In the genomic region with DNA sequence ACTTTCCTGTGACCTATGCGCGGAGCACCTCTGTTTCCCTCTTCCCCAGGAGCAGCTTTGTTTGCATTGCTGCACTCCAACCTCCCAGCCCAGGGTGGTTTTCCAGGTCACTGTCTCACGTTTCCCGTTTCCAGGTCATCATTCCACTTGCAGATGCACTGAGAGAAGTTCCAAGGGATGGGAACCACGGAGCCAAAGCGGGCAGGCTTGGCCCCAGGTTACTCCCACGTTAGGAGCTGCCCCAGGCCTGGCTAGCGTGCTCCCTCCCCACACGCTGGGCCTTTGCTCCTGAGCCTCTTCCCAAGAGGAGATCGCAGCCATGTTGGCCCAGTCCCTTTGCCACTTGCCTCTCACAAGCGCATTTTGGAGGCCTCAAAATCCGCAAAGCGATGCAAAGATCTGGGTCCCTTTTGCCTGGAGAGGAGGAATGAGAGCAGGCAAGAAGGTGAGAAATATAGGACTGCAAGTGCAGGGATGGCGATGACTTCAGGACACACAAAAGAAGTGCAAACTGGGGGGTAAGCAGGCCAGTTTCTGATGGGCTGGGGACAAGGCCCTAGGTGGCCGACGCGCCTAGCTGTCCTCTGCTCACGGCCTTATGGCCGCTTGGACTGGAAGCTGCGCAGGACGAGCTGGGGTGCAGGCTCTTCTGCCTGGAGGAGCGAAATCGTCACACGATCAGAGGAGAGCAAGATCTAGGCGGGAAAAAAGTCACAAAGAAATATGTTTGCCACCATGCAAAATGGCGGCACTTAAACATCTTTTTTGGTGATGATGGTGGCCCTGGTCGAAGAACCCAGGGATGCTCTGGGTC, we compare ENCODE assay signal across 8 mouse cellular contexts. TPM values are rescaled to one million over a fixed set of nuclear protein-coding genes. Genes with fewer than 3 reads are reported as not detected.
DNase-seq lines count a peak whose midpoint lies in the region; ATAC-seq lines count a peak whose summit lies in the region.

No protein-coding gene starts in this region.

- peak overlapping the region; percentile 64 for H3K4me2 ChIP-seq in heart, embryonic 14.5 days (ENCODE audit: low read length)
- peak overlapping the region; percentile 78 for H3K4me2 ChIP-seq in embryonic facial prominence, embryonic 11.5 days (ENCODE audit: low read depth, low read length)
- H3K4me2 ChIP-seq in kidney, embryonic 15.5 days = peak overlapping the region; percentile 57
- peak overlapping the region; percentile 78 for H3K4me2 ChIP-seq in midbrain, embryonic 16.5 days (ENCODE audit: low read length)

- intact Hi-C loops in left cerebral cortex, postnatal 14 days (cut with DNase I) = loop anchor here (10.0 kb wide), 1 partner anchor 616 kb away; no protein-coding TSS in a partner anchor

- WGBS in heart, embryonic 14.5 days = 41% methylated on average over 27 of the region's 27 CpGs
- 6% methylated on average over 27 of the region's 27 CpGs for WGBS in embryonic facial prominence, embryonic 11.5 days
- WGBS in kidney, embryonic 15.5 days = 33% methylated on average over 27 of the region's 27 CpGs
- WGBS in midbrain, embryonic 16.5 days = 9% methylated on average over 27 of the region's 27 CpGs

- no peak for ATAC-seq in heart, embryonic 14.5 days (ENCODE audit: insufficient number of reproducible peaks, insufficient read depth, low FRiP score, low read depth)
- ATAC-seq in embryonic facial prominence, embryonic 11.5 days (replicated peaks; ENCODE audit: insufficient number of reproducible peaks, low FRiP score, low TSS enrichment, low read depth) = peak; percentile 20; the same call in 1 of the 2 replicates
- ATAC-seq in kidney, embryonic 15.5 days (replicated peaks; ENCODE audit: low FRiP score) = peak; percentile 83
- ATAC-seq in midbrain, embryonic 16.5 days = peak; percentile 59; the same call in 1 of the 2 replicates

- DNase-seq in heart, adult 8-10 months (ENCODE audit: low spot score) = no peak
- DNase-seq in embryonic facial prominence, embryonic 11.5 days (ENCODE audit: low spot score) = no peak
- DNase-seq in adrenal gland, adult 2 months = no peak
- DNase-seq in cerebellum, adult 9-10 months = no peak
- no peak for DNase-seq in left cerebral cortex, postnatal 14 days (ENCODE audit: low spot score in 2 of 2)

- H3K9me3 ChIP-seq in heart, embryonic 14.5 days (ENCODE audit: control insufficient read depth, low read length) = no peaks in the 10 kb centered on the region
- no peaks in the 10 kb centered on the region for H3K9me3 ChIP-seq in embryonic facial prominence, embryonic 11.5 days (replicated peaks; ENCODE audit: control insufficient read depth, low read length)
- H3K9me3 ChIP-seq in kidney, embryonic 15.5 days (replicated peaks) = no peaks in the 10 kb centered on the region
- no peaks in the 10 kb centered on the region for H3K9me3 ChIP-seq in midbrain, embryonic 16.5 days (replicated peaks; ENCODE audit: control insufficient read depth, low read length, poor library complexity, severe bottlenecking)

- no peaks in the 10 kb centered on the region for H3K27me3 ChIP-seq in heart, embryonic 14.5 days (ENCODE audit: control insufficient read depth, insufficient read depth, low read length)
- H3K27me3 ChIP-seq in embryonic facial prominence, embryonic 11.5 days (ENCODE audit: control insufficient read depth, insufficient read depth, low read length) = no peaks in the 10 kb centered on the region
- no peaks in the 10 kb centered on the region for H3K27me3 ChIP-seq in kidney, embryonic 15.5 days
- H3K27me3 ChIP-seq in midbrain, embryonic 16.5 days (ENCODE audit: control insufficient read depth, insufficient read depth, low read depth, low read length) = no peaks in the 10 kb centered on the region

- H3K9ac ChIP-seq in heart, embryonic 14.5 days (ENCODE audit: low read length) = peak overlapping the region; percentile 80
- peak overlapping the region; percentile 89 for H3K9ac ChIP-seq in embryonic facial prominence, embryonic 11.5 days (replicated peaks; ENCODE audit: low read length)
- peak overlapping the region; percentile 33 for H3K9ac ChIP-seq in kidney, embryonic 15.5 days
- peak overlapping the region; percentile 66 for H3K9ac ChIP-seq in midbrain, embryonic 16.5 days (ENCODE audit: low read depth, low read length)

- 0 out of 4 replicates have a peak overlapping the region, but pooled peaks of 1 of the 2 experiments have one; percentile 27 for H3K4me3 ChIP-seq in heart, embryonic 14.5 days (ENCODE audit: control insufficient read depth in 1 of 2, insufficient read depth in 1 of 2, low read depth in 1 of 2, low read length in 2 of 2)
- H3K4me3 ChIP-seq in embryonic facial prominence, embryonic 11.5 days (ENCODE audit: low read depth, low read length) = peak overlapping the region; percentile 28
- peak overlapping the region; percentile 24 for H3K4me3 ChIP-seq in kidney, embryonic 15.5 days (replicated peaks)
- H3K4me3 ChIP-seq in midbrain, embryonic 16.5 days (ENCODE audit: low read depth, low read length) = peak overlapping the region; percentile 14

- no peaks in the 10 kb centered on the region for H3K36me3 ChIP-seq in heart, embryonic 14.5 days (ENCODE audit: control insufficient read depth, insufficient read depth, low read length)
- H3K36me3 ChIP-seq in embryonic facial prominence, embryonic 11.5 days (replicated peaks; ENCODE audit: control insufficient read depth, insufficient read depth, low read depth, low read length) = no peaks in the 10 kb centered on the region
- H3K36me3 ChIP-seq in kidney, embryonic 15.5 days = no peaks in the 10 kb centered on the region
- no peaks in the 10 kb centered on the region for H3K36me3 ChIP-seq in midbrain, embryonic 16.5 days (ENCODE audit: control insufficient read depth, insufficient read depth, low read length)

- peaks cover 32 to 57% of the 10 kb centered on the region in 2 experiments for H3K4me1 ChIP-seq in heart, embryonic 14.5 days (ENCODE audit: control insufficient read depth in 2 of 2, insufficient read depth in 2 of 2, low read length in 2 of 2)
- H3K4me1 ChIP-seq in embryonic facial prominence, embryonic 11.5 days (ENCODE audit: control insufficient read depth, insufficient read depth, low read length) = peaks cover 9% of the 10 kb centered on the region
- H3K4me1 ChIP-seq in kidney, embryonic 15.5 days = peaks cover 56% of the 10 kb centered on the region
- peaks cover 63% of the 10 kb centered on the region for H3K4me1 ChIP-seq in midbrain, embryonic 16.5 days (ENCODE audit: control insufficient read depth, insufficient read depth, low read length)

- peak overlapping the region; percentile 12 to 65; a peak in 2 of 4 replicates for H3K27ac ChIP-seq in heart, embryonic 14.5 days (replicated peaks in 1 of 2; ENCODE audit: control insufficient read depth in 1 of 2, insufficient read depth in 1 of 2, low read depth in 2 of 2, low read length in 2 of 2)
- H3K27ac ChIP-seq in embryonic facial prominence, embryonic 11.5 days (replicated peaks; ENCODE audit: low read depth, low read length) = peak overlapping the region; percentile 94
- peak overlapping the region; percentile 91 for H3K27ac ChIP-seq in kidney, embryonic 15.5 days
- peak overlapping the region; percentile 73 for H3K27ac ChIP-seq in midbrain, embryonic 16.5 days (ENCODE audit: low read length)

RNA-seq across cellular contexts. Expression of gene A930004D18Rik, which starts 3.0 kb away (rescaled TPM):
- 5.8 and 8.9 TPM in 2 replicates for polyA plus RNA-seq in heart, embryonic 14.5 days (2014; fragmentation: Nextera tagmentation; extraction: Ambion mirVana)
- total RNA-seq in heart, adult 8-10 months (2022) = 1 to 10 TPM; 3.5 to 7.3 (median 5.5) TPM
- 6.6 and 9.2 TPM in 2 replicates for polyA plus RNA-seq in embryonic facial prominence, embryonic 11.5 days (2014; fragmentation: Nextera tagmentation; extraction: Ambion mirVana)
- polyA plus RNA-seq in kidney, embryonic 15.5 days (2015; fragmentation: Nextera tagmentation; extraction: Ambion mirVana) = 12.0 and 15.1 TPM in 2 replicates
- polyA plus RNA-seq in midbrain, embryonic 16.5 days (2015; fragmentation: Nextera tagmentation; extraction: Ambion mirVana) = 7.5 and 10.8 TPM in 2 replicates
- total RNA-seq in adrenal gland, adult 2 months (2021) = 1 to 10 TPM in 1 of 2 experiments, under 1 TPM in 1; 0.92 to 3.3 TPM
- polyA plus RNA-seq in adrenal gland, adult 2 months (2012; rRNA removed) = 0.42 and 0.70 TPM in 2 replicates
- 1 to 10 TPM; 1.5 to 1.6 TPM for total RNA-seq in left cerebral cortex, postnatal 14 days (2021)

RNA-seq across cellular contexts. Expression of gene Skida1, which starts 8.3 kb away (rescaled TPM):
- polyA plus RNA-seq in heart, embryonic 14.5 days (2014; fragmentation: Nextera tagmentation; extraction: Ambion mirVana) = 4.7 and 6.4 TPM in 2 replicates
- total RNA-seq in heart, adult 8-10 months (2022) = 1 to 10 TPM; 2.5 to 5.9 (median 3.7) TPM
- polyA plus RNA-seq in embryonic facial prominence, embryonic 11.5 days (2014; fragmentation: Nextera tagmentation; extraction: Ambion mirVana) = 15.5 and 16.9 TPM in 2 replicates
- 10.3 and 11.8 TPM in 2 replicates for polyA plus RNA-seq in kidney, embryonic 15.5 days (2015; fragmentation: Nextera tagmentation; extraction: Ambion mirVana)
- polyA plus RNA-seq in midbrain, embryonic 16.5 days (2015; fragmentation: Nextera tagmentation; extraction: Ambion mirVana) = 5.0 and 7.4 TPM in 2 replicates
- total RNA-seq in adrenal gland, adult 2 months (2021) = 1 to 10 TPM; 2.3 to 3.8 TPM
- 1.8 and 3.1 TPM in 2 replicates for polyA plus RNA-seq in adrenal gland, adult 2 months (2012; rRNA removed)
- total RNA-seq in left cerebral cortex, postnatal 14 days (2021) = 1 to 10 TPM; 7.1 to 8.1 TPM

RNA-seq across cellular contexts. Expression of gene Mllt10, which starts 14.5 kb away (rescaled TPM):
- 24.4 and 27.1 TPM in 2 replicates for polyA plus RNA-seq in heart, embryonic 14.5 days (2014; fragmentation: Nextera tagmentation; extraction: Ambion mirVana)
- total RNA-seq in heart, adult 8-10 months (2022) = 10 to 100 TPM; 25.1 to 41.8 (median 30.5) TPM
- 40.8 and 44.3 TPM in 2 replicates for polyA plus RNA-seq in embryonic facial prominence, embryonic 11.5 days (2014; fragmentation: Nextera tagmentation; extraction: Ambion mirVana)
- polyA plus RNA-seq in kidney, embryonic 15.5 days (2015; fragmentation: Nextera tagmentation; extraction: Ambion mirVana) = 72.9 and 73.1 TPM in 2 replicates
- 43.7 and 45.8 TPM in 2 replicates for polyA plus RNA-seq in midbrain, embryonic 16.5 days (2015; fragmentation: Nextera tagmentation; extraction: Ambion mirVana)
- 10 to 100 TPM; 42.8 to 44.6 TPM for total RNA-seq in adrenal gland, adult 2 months (2021)
- polyA plus RNA-seq in adrenal gland, adult 2 months (2012; rRNA removed) = 22.6 and 23.2 TPM in 2 replicates
- 10 to 100 TPM; 47.7 TPM for total RNA-seq in left cerebral cortex, postnatal 14 days (2021)

RNA-seq across cellular contexts. Expression of gene H2al2a, which starts 43.8 kb away (rescaled TPM):
- not detected in 2 replicates for polyA plus RNA-seq in heart, embryonic 14.5 days (2014; fragmentation: Nextera tagmentation; extraction: Ambion mirVana)
- not detected for total RNA-seq in heart, adult 8-10 months (2022)
- polyA plus RNA-seq in embryonic facial prominence, embryonic 11.5 days (2014; fragmentation: Nextera tagmentation; extraction: Ambion mirVana) = not detected in 2 replicates
- not detected in 2 replicates for polyA plus RNA-seq in kidney, embryonic 15.5 days (2015; fragmentation: Nextera tagmentation; extraction: Ambion mirVana)
- polyA plus RNA-seq in midbrain, embryonic 16.5 days (2015; fragmentation: Nextera tagmentation; extraction: Ambion mirVana) = not detected in 2 replicates
- total RNA-seq in adrenal gland, adult 2 months (2021) = not detected
- polyA plus RNA-seq in adrenal gland, adult 2 months (2012; rRNA removed) = not detected in 2 replicates
- not detected for total RNA-seq in left cerebral cortex, postnatal 14 days (2021)

Comparison
In these comparisons a context has a peak if more than half of its experiments do, and no peak if none do; other contexts are left out.
1. H3K27ac ChIP-seq: peak in every context shown above with its lines; median percentile 94 in embryonic facial prominence, embryonic 11.5 days; 91 in kidney, embryonic 15.5 days; 73 in midbrain, embryonic 16.5 days; 38 in heart, embryonic 14.5 days.
2. H3K9ac ChIP-seq: peak in every context shown above with its lines; median percentile 89 in embryonic facial prominence, embryonic 11.5 days; 80 in heart, embryonic 14.5 days; 66 in midbrain, embryonic 16.5 days; 33 in kidney, embryonic 15.5 days.